Mouse (Mus musculus) megakaryocyte, embryonic 14.5 days (primary cell): Measurements from ENCODE around the gene Hoxd4. TPM values are rescaled to one million over a fixed set of nuclear protein-coding genes. Genes with fewer than 3 reads are reported as not detected.

ENCODE experiments used
- H3K27me3 ChIP-seq: replicated peaks from 2 replicates; pipeline ENCODE3; 2012; ENCODE audit warnings: inconsistent platforms
- H3K36me3 ChIP-seq: replicated peaks from 2 replicates; pipeline ENCODE3; 2012; ENCODE audit warnings: low read length, inconsistent platforms, mixed read lengths
- H3K4me1 ChIP-seq: 2 replicates; pipeline ENCODE4 v1.6.1; 2012; ENCODE audit warnings: inconsistent platforms
- H3K4me3 ChIP-seq: replicated peaks from 2 replicates; pipeline ENCODE3; 2012; ENCODE audit warnings: moderate library complexity, mild to moderate bottlenecking, inconsistent platforms
- H3K9me3 ChIP-seq: 2 replicates; pipeline ENCODE4 v1.6.1; 2012; ENCODE audit warnings: inconsistent platforms
- FLI1 ChIP-seq: IDR thresholded peaks from 2 replicates; pipeline ENCODE4 v1.6.1; 2012; ENCODE audit warnings: low read length, inconsistent platforms, mixed read lengths
- GATA1 ChIP-seq: IDR thresholded peaks from 3 replicates; pipeline ENCODE4 v1.6.1; 2012; ENCODE audit warnings: mixed read lengths, low read length, inconsistent platforms, borderline replicate concordance
- polyA plus RNA-seq: library from polyadenylated mRNA; stranded (reverse); fragments of >175 nt; gene quantifications from 2 replicates; pipeline ENCODE4 v1.2.3, GENCODE M21; 2012; ENCODE audit warnings: low replicate concordance; ENCODE audit not compliant: insufficient read depth

The Hoxd4 gene
- polyA plus RNA-seq, 1 experiment: not detected

GRCm38 (mm10) chr2:74713239-74714150 lies 1.8 kb downstream of the Hoxd4 start:
- no peak for TF ChIP-seq GATA1
- TF ChIP-seq FLI1: no peak
- H3K27me3 ChIP-seq: peaks cover 95% of the 10 kb centered on the region

GRCm38 (mm10) chr2:74714156-74714789 lies 2.5 kb downstream of the Hoxd4 start:
- Histone ChIP-seq H3K4me1 (peaks cover 28% of the 10 kb centered on the region), H3K36me3 (no peaks in the 10 kb centered on the region), H3K9me3 (no peaks in the 10 kb centered on the region), H3K27me3 (peaks cover 91% of the 10 kb centered on the region), H3K4me3 (no peak overlapping the region)
- no peak for TF ChIP-seq GATA1
- no peak for TF ChIP-seq FLI1

More at GRCm38 (mm10) chr2:74713239-74714150, 1.8 kb downstream of the Hoxd4 start:
- no peaks in the 10 kb centered on the region for H3K36me3 ChIP-seq
- no peaks in the 10 kb centered on the region for H3K9me3 ChIP-seq
- no peak overlapping the region for H3K4me3 ChIP-seq
- H3K4me1 ChIP-seq: peaks cover 28% of the 10 kb centered on the region

- Histone ChIP-seq H3K27me3 (peaks cover 90% of the 10 kb centered on the region), H3K36me3 (no peaks in the 10 kb centered on the region), H3K4me1 (peaks cover 28% of the 10 kb centered on the region), H3K9me3 (no peaks in the 10 kb centered on the region), H3K4me3 (peak overlapping the region; percentile 71)
- no peak for TF ChIP-seq FLI1
- no peak for TF ChIP-seq GATA1
Measured at GRCm38 (mm10) chr2:74714881-74715280, 3.2 kb downstream of the Hoxd4 start.

GRCm38 (mm10) chr2:74715504-74716241 lies 3.9 kb downstream of the Hoxd4 start:
- Histone ChIP-seq H3K4me1 (peaks cover 28% of the 10 kb centered on the region), H3K27me3 (peaks cover 85% of the 10 kb centered on the region)
- no peak for TF ChIP-seq GATA1
- TF ChIP-seq FLI1: no peak

GRCm38 (mm10) chr2:74720384-74720783 lies 8.7 kb downstream of the Hoxd4 start:
- no peaks in the 10 kb centered on the region for H3K36me3 ChIP-seq
- TF ChIP-seq GATA1 (no peak), FLI1 (no peak)
- no peaks in the 10 kb centered on the region for H3K9me3 ChIP-seq
- no peak overlapping the region for H3K4me3 ChIP-seq
- H3K27me3 ChIP-seq: peaks cover 85% of the 10 kb centered on the region
- H3K4me1 ChIP-seq: peaks cover 10% of the 10 kb centered on the region

More at GRCm38 (mm10) chr2:74715504-74716241, 3.9 kb downstream of the Hoxd4 start:
- H3K9me3 ChIP-seq: no peaks in the 10 kb centered on the region
- H3K36me3 ChIP-seq: no peaks in the 10 kb centered on the region
- peak overlapping the region; percentile 89 for H3K4me3 ChIP-seq

- H3K4me1 ChIP-seq: peaks cover 4% of the 10 kb centered on the region
- TF ChIP-seq GATA1 (no peak), FLI1 (no peak)
- H3K27me3 ChIP-seq: peaks cover 85% of the 10 kb centered on the region
- no peaks in the 10 kb centered on the region for H3K36me3 ChIP-seq
- no peaks in the 10 kb centered on the region for H3K9me3 ChIP-seq
- H3K4me3 ChIP-seq: no peak overlapping the region
Measured at GRCm38 (mm10) chr2:74720955-74721491, 9.3 kb downstream of the Hoxd4 start.

- TF ChIP-seq FLI1 (no peak), GATA1 (no peak)
- H3K4me1 ChIP-seq: no peaks in the 10 kb centered on the region; the same call in 1 of the 2 replicates
- H3K9me3 ChIP-seq: no peaks in the 10 kb centered on the region
- H3K4me3 ChIP-seq: no peak overlapping the region
- H3K27me3 ChIP-seq: peaks cover 86% of the 10 kb centered on the region
- H3K36me3 ChIP-seq: no peaks in the 10 kb centered on the region
Measured at GRCm38 (mm10) chr2:74721882-74722281, 10.2 kb downstream of the Hoxd4 start.

GRCm38 (mm10) chr2:74722949-74723348 lies 11.2 kb downstream of the Hoxd4 start:
- no peaks in the 10 kb centered on the region for H3K36me3 ChIP-seq
- H3K4me3 ChIP-seq: no peak overlapping the region
- H3K4me1 ChIP-seq: no peaks in the 10 kb centered on the region; the same call in 1 of the 2 replicates
- peaks cover 87% of the 10 kb centered on the region for H3K27me3 ChIP-seq
- H3K9me3 ChIP-seq: no peaks in the 10 kb centered on the region
- TF ChIP-seq GATA1 (no peak), FLI1 (no peak)

GRCm38 (mm10) chr2:74724244-74725015 lies 12.7 kb downstream of the Hoxd4 start:
- Histone ChIP-seq H3K27me3 (peaks cover 91% of the 10 kb centered on the region), H3K4me1 (no peaks in the 10 kb centered on the region; the same call in 1 of the 2 replicates)
- TF ChIP-seq FLI1: no peak
- no peak for TF ChIP-seq GATA1

More at GRCm38 (mm10) chr2:74724244-74725015, 12.7 kb downstream of the Hoxd4 start:
- no peaks in the 10 kb centered on the region for H3K36me3 ChIP-seq
- no peak overlapping the region for H3K4me3 ChIP-seq
- H3K9me3 ChIP-seq: no peaks in the 10 kb centered on the region
